22 mouse cellular contexts compared by ENCODE assay signal in the genomic region with DNA sequence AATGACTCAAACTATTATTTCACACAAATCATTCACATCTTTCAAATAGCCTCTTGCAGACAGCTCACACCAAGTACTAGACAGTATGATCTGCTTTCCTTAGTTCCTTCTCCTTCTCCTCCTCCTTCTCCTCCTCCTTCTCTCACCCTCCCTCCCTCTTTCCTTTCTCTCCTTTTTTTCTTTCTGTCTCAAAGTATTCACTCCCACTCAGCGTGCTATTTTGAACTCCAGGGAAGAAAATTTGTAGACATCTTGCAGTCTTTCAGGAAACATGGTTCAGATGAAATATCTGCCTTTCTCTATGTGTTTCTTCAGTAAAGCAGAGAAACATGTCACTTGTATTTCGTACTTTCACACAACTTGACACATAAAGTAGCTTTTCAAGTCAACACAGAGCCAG.
DNase-seq lines count a peak whose midpoint lies in the region; ATAC-seq and TF ChIP-seq lines count a peak whose summit lies in the region.
"Had no signal": no experiment of that assay in that cellular context is flagged by ENCODE, and none has a peak within 500 bp of the region (broad histone marks: within the 10 kb centered on the region; RNA-seq: fewer than 3 reads in every experiment).

No protein-coding gene starts in this region.

- H3K27me3 ChIP-seq in kidney, postnatal 0 days (ENCODE audit: insufficient read depth, low read length), result no peaks in the 10 kb centered on the region
- H3K27me3 ChIP-seq in kidney, embryonic 15.5 days, result no peaks in the 10 kb centered on the region
- H3K27me3 ChIP-seq: CH12.LX; embryonic facial prominence, embryonic 15.5 days; heart, embryonic 15.5 days; Patski had no signal

- TF ChIP-seq CTCF in kidney, postnatal 0 days (IDR thresholded peaks at IDR 0.05; ENCODE audit: low read depth), result no peak
- TF ChIP-seq CTCF in cortical plate, adult 2 months (IDR thresholded peaks at IDR 0.05; ENCODE audit: extremely low read depth, insufficient read depth, low read length), result no peak

- H3K4me3 ChIP-seq in kidney, postnatal 0 days (replicated peaks; ENCODE audit: low read depth, low read length), result no peak overlapping the region
- H3K4me3 ChIP-seq in kidney, embryonic 15.5 days (replicated peaks), result no peak overlapping the region
- H3K4me3 ChIP-seq in cortical plate, adult 2 months (ENCODE audit: insufficient read depth, low read length), result no peak overlapping the region
- H3K4me3 ChIP-seq: embryonic facial prominence, embryonic 15.5 days; erythroblast, embryonic 14.5 days; forebrain, embryonic 10.5 days; heart, adult 2 months; heart, embryonic 15.5 days; hindbrain, embryonic 10.5 days had no signal

- H3K4me1 ChIP-seq in kidney, postnatal 0 days (replicated peaks; ENCODE audit: insufficient read depth, low read length), result peaks cover 19% of the 10 kb centered on the region
- peaks cover 23% of the 10 kb centered on the region for H3K4me1 ChIP-seq in kidney, embryonic 15.5 days
- peaks cover 42% of the 10 kb centered on the region for H3K4me1 ChIP-seq in cortical plate, adult 2 months (ENCODE audit: control insufficient read depth, insufficient read depth, low read length)

- no peak for ATAC-seq in kidney, postnatal 0 days (replicated peaks; ENCODE audit: low FRiP score, low read depth)
- no peak for ATAC-seq in kidney, embryonic 15.5 days (replicated peaks; ENCODE audit: low FRiP score)
- ATAC-seq: forebrain, embryonic 14.5 days; Patski had no signal

- 60% methylated on average over 2 of the region's 2 CpGs for WGBS in kidney, postnatal 0 days
- WGBS in kidney, embryonic 15.5 days, result 56% methylated on average over 2 of the region's 2 CpGs

- H3K27ac ChIP-seq in kidney, postnatal 0 days, result no peak overlapping the region
- no peak overlapping the region for H3K27ac ChIP-seq in kidney, embryonic 15.5 days
- H3K27ac ChIP-seq in cortical plate, adult 2 months (ENCODE audit: insufficient read depth, low read length), result peak overlapping the region; percentile 73; the same call in 1 of the 2 replicates
- H3K27ac ChIP-seq: embryonic facial prominence, embryonic 15.5 days; forebrain, embryonic 10.5 days; heart, adult 2 months; heart, embryonic 15.5 days; hindbrain, embryonic 10.5 days; hindbrain, embryonic 14.5 days had no signal

- no peak overlapping the region for H3K9ac ChIP-seq in kidney, postnatal 0 days (ENCODE audit: low read depth, low read length)
- H3K9ac ChIP-seq in kidney, embryonic 15.5 days, result no peak overlapping the region
- H3K9ac ChIP-seq: embryonic facial prominence, embryonic 15.5 days; heart, embryonic 15.5 days; hindbrain, embryonic 14.5 days had no signal

- no peaks in the 10 kb centered on the region for H3K9me3 ChIP-seq in kidney, postnatal 0 days (replicated peaks; ENCODE audit: low read length)
- H3K9me3 ChIP-seq in kidney, embryonic 15.5 days (replicated peaks), result no peaks in the 10 kb centered on the region
- H3K9me3 ChIP-seq: embryonic facial prominence, embryonic 15.5 days; forebrain, embryonic 10.5 days; heart, embryonic 15.5 days; hindbrain, embryonic 10.5 days had no signal

- H3K4me2 ChIP-seq in kidney, postnatal 0 days (ENCODE audit: low read length), result no peak overlapping the region
- H3K4me2 ChIP-seq in kidney, embryonic 15.5 days, result no peak overlapping the region
- H3K4me2 ChIP-seq: embryonic facial prominence, embryonic 15.5 days; heart, embryonic 11.5 days; heart, embryonic 15.5 days; hindbrain, embryonic 14.5 days had no signal

- no peaks in the 10 kb centered on the region for H3K36me3 ChIP-seq in kidney, postnatal 0 days (ENCODE audit: insufficient read depth, low read length)
- no peaks in the 10 kb centered on the region for H3K36me3 ChIP-seq in kidney, embryonic 15.5 days
- H3K36me3 ChIP-seq: embryonic facial prominence, embryonic 15.5 days; forebrain, embryonic 10.5 days; heart, embryonic 15.5 days; hindbrain, embryonic 10.5 days had no signal

- TF ChIP-seq POLR2A in cortical plate, adult 2 months (IDR thresholded peaks at IDR 0.05; ENCODE audit: extremely low read depth, insufficient read depth, low read length), result no peak

- peak; percentile 25 for DNase-seq in kidney, postnatal 0 days (ENCODE audit: low spot score)
- peak; percentile 60 for DNase-seq in right cerebral cortex, adult 18-20 months
- DNase-seq in right cerebral cortex, postnatal 4 days, result no peak
- DNase-seq in adrenal gland, postnatal 14 days, result no peak
- DNase-seq: adrenal gland, postnatal 25 days; cerebellum, adult 2 months; cerebellum, postnatal 10 days; embryo, embryonic 11 days; gastrocnemius, postnatal 10 days; heart, adult 2 months had no signal

Comparison
In these comparisons a context has a peak if more than half of its experiments do, and no peak if none do; other contexts are left out.
1. DNase-seq: peak in kidney, postnatal 0 days (single experiment) and right cerebral cortex, adult 18-20 months (single experiment); none in right cerebral cortex, postnatal 4 days (single experiment) and adrenal gland, postnatal 14 days (single experiment).